Mouse (Mus musculus): ENCODE measurements around the gene Myo10.

Myo10 gene

GRCm38 (mm10) chr15:25842462-25843085 lies 220.2 kb downstream of the Myo10 start:
- no peak for DNase-seq (ENCODE audit: low spot score in 2 of 2)

DNA sequence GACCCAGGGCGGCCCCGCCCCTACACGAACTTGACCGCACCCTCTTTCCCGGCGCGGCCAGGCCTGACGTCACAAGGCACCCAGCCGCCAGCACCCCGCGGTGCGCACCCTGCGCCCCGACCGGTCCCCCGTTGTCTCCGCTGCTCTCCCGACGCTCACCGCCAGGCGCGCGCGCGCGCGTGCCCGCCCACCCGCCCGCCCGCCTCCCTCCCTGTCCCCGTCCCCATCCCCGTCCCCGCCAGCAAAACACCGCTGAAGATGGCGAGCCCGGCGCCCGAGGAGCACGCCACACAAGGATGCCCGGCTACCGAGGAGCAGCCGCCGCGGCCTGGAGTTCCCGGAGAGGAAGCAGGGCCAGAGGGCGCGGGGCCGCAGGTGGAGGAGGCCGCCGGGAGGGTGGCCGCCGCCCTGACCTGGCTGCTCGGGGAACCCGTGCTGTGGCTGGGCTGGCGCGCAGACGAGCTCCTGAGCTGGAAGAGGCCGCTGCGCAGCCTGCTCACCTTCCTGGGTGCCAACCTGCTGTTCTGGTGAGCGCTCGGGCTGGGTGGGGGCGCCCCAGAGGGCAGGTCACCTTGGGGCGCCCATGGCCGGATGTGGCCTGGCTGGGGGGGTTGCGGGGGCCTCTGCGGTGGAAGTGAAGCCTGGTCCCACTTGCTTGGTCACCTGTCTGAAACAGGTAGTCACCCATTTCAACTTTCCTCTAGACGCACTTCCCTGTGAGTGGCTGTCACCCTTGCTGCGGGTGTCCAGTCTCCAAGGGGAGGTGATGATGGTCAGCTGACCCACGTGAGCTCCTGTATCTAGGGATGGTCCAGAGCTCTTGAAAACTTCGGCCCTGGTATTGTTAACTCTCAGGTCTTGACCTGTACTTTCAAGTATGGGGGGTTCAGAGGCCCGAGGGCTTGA lies 221.0 kb downstream of the Myo10 start, which contains the start of gene Retreg1:
Gene Retreg1, plus strand, starts transcription at position 95 of the 906 bp plus-strand sequence.
- DNase-seq (ENCODE audit: low spot score in 2 of 2) = peak; percentile 55 to 69

GRCm38 (mm10) chr15:25844013-25844570 lies 221.8 kb downstream of the Myo10 start:
- no peak for DNase-seq (ENCODE audit: low spot score in 2 of 2)

DNA sequence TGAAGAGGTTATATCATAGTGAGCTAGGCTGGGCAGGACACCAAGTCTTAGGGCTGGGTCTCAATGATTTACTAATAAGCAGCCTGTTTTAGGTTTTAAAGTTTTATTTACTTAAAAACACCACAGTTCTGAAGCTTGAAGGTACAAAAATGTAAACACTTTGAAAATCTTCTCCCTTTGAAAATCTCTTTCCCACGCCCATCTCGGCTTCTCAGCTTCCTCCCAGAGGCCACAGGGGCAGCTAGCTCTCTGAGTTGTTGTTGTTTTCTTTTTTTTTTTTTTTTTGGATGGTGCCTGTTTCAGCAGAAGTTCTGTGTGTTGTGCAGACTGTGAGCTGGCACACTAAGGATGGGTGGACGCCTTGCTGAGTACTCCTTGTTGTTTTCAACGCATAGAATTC lies 222.4 kb downstream of the Myo10 start:
- DNase-seq (ENCODE audit: low spot score in 2 of 2) = no peak

- DNase-seq (ENCODE audit: low spot score in 2 of 2) = no peak
These were observed 225.3 kb downstream of the Myo10 start for GRCm38 (mm10) chr15:25847576-25848168.

- DNase-seq (ENCODE audit: low spot score in 2 of 2) = no peak
These were observed 228.2 kb downstream of the Myo10 start for GRCm38 (mm10) chr15:25850552-25850951.

GRCm38 (mm10) chr15:25854270-25854904 lies 232.1 kb downstream of the Myo10 start:
- DNase-seq (ENCODE audit: low spot score in 2 of 2) = no peak

- DNase-seq (ENCODE audit: low spot score in 2 of 2) = no peak
These were observed 236.3 kb downstream of the Myo10 start for GRCm38 (mm10) chr15:25858611-25859058.

DNA sequence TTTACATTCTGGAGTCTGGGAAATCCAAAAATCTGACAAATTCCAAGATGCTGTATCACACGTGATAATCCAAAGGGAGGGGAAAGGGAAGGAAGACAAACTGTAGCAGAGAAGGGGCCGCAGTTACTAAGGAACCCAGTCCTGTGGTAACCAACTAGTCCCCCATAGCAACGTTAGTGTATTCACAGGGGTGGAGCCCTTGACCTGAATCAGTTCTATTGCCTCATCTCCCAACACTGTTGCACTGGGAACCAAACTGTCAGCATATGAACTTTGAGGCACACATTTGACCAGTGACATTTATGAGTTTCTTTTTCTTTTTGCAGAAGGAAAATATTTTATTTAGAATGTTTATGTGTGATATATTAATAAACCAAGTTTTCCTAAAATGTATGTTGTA lies 237.1 kb downstream of the Myo10 start:
- DNase-seq (ENCODE audit: low spot score in 2 of 2) = no peak

- DNase-seq (ENCODE audit: low spot score in 2 of 2) = no peak
These were observed 239.6 kb downstream of the Myo10 start for GRCm38 (mm10) chr15:25861900-25862299.
